Mouse (Mus musculus) CD4-positive, CD25-positive, alpha-beta regulatory T cell, adult 9 weeks (primary cell): Measurements from ENCODE around the gene Gnl1. TPM values are rescaled to one million over a fixed set of nuclear protein-coding genes. Genes with fewer than 3 reads are reported as not detected.

Experiments
- polyA plus RNA-seq: library from polyadenylated mRNA; unstranded; fragments of 100-300 nt; shearing (Covaris generic); gene quantifications from one replicate; pipeline ENCODE4 v1.2.1, GENCODE M21; 2017

Gnl1 gene
- 13.7 TPM for polyA plus RNA-seq

DNA sequence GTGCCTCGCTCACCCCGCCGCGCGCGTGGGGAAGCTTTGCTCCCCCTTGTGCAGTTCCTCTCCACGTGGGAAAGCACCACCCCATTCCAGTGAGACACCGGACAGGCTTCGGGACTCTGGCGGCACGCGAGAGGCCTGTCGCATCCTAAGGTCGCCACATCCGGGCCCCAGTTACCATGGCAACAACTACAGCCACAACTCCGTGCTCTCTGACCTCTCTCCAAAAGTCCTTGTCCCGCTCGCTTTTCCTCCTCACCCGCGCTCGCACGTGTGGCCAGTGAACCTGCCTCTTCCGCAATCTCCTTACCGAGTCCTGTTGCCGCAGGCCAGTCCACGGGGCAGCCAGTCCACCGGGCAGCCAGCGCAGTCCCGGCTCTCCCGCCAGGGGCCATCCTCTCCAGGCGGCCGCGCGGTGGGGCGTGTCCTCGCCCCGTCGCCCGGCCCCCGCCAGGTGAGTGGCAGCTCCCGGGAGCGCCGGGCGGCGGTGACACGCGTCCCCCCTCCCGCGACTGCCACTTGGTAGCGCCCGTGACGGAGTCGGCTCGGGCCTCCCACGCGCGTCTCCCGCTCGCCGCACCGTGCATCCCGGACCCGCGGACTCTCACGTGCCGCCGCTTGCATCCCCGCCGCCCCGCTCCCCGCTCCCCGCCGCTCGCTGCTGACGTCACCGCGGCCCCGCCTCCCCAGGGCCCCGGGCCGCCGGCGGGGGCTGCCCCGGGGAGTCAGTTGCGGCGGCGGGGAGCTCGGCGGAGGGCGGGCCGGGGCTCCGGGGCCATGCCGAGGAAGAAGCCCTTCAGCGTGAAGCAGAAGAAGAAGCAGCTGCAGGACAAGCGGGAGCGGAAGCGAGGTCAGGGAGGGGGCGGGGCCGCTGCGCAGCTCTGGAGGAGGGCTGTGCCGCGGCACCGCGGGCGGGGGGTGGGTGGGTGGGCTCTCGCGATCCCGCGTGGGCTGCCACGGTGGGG, at the start of gene Gnl1, which contains the start of gene Prr3:
Gene Gnl1 (plus strand): TSS at position 451 of the 962 bp plus-strand sequence.
Gene Prr3 (minus strand): TSS at position 836 of the 962 bp plus-strand sequence.

DNA sequence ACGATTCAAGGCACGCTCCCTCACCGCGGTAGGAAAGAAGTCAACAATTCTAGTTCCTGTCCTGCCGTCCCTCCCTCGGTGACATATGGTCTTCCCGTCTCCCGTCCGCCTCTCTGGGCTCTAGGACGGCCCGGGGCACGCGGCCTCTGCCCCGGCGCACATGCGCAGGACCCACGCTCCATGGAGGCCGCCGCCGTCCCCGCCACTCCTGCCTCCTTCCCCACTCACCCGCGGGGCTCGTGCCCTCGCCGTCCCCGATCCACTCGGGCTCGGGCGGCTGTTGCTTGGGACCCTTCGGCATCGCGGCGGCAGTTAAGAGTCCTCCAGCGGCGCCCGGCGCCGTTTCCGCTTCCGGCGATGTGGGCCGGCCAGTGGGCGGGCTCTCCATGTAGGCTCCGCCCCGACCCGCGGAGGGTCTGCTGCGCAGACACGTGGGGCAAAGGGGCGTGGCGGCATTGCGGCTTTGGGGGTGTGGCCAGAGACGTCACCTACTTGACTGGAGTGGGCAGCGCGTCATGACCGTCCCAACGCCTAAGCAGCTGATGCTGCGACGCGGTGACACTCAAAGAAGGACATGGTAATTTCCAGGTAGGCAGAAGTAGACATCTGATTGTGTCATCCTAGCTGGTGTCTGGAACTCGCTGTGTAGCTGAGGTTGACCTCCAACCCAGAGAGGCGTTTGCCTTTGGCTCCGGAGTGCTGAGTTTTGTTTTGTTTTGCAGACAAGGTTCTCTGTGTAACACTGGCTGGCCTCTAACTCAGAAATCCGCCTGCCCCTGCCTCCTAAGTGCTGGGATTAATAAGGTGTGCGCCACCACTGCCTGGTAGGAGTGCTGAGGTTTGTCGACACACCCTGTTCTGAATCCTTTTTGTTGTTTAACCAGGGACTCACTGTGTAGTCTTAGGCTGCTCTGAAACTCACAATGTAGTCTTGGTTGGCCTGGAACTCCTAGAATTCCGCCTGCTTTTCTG, 9.9 kb upstream of the Gnl1 start, which contains the start of gene Abcf1:
Gene Abcf1 (minus strand): TSS at position 344 of the 972 bp plus-strand sequence.

DNA sequence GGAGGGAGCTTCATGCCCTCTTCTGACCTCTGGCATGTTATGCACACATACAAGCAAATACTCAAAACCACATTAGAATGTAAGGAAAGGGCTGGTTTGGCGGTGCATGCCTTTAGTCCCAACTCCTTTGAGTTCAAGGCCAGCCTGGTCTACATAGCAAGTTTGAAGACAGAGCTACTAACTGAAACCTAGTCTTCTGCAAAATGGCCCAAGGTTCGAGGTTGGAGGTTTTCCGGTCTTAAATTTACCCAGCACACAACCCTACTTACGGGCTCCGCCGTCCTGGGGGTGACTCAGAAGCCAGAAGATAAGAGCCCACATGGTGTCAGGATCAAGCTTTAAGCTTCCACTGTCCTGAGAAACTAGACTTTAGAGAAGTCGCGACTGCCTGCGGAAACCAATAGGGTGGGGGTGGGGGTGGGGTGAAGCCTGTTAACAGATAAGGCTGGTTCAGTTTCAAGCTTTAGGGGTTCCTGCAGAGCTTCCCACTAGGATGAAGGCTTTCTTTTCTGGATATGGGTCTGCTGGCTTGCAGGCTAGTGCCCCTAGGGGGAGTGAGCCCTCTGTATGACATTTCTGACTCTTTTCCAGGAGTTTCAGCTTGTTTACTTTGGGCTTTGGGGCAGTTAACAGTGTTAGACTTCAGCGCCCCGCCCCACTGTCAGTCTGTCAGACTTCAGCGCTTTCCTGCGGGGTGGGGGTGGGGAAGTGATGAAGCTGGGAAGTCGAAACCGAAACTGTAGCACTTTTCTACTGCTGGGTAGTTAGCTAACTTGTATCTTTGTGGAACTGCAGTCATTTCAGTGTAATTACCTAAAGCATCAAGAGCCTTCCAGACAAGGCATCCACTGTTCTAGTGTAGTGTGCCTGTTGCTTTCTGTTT, 40.8 kb downstream of the Gnl1 start, which contains the start of gene H2-T24:
Gene H2-T24 (minus strand): TSS at position 370 of the 883 bp plus-strand sequence.

DNA sequence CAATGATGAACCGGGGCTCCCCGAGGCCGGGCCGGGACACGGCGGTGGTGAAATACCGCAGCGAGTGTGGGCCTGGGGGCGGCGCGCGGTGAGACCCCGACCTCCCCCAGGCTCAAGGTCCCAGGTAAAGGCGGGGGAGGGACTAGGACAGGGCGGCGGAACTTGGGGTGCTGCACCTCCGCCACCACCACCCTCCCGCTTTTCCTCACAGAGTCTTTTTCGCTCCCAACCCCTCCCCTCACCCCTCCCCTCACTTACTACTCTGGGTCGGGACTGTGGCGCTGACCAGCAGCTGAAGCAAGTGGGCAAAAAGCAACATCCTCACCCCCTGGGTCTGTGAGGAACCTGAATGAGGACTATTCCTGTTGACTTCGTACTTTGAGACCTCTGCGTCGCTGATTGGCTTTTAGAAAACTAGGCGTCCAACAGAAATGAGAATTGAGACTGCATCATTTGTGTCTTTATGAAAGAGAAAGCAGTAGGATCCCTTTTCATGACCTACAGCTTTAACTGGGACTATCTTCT, 52.8 kb downstream of the Gnl1 start, which contains the start of gene H2-T23:
Gene H2-T23 (minus strand): TSS at position 505 of the 525 bp plus-strand sequence.

Other genes starting within 250 kb of the Gnl1 start
- gene Ier3, start 158.2 kb upstream of the Gnl1 start, polyA plus RNA-seq, result 1.9 TPM
- 46.0 TPM for gene Flot1, start 156.6 kb upstream of the Gnl1 start, polyA plus RNA-seq
- gene Tubb5, start 141.5 kb upstream of the Gnl1 start, polyA plus RNA-seq, result 130 TPM
- 21.6 TPM for gene Mdc1, start 138.3 kb upstream of the Gnl1 start, polyA plus RNA-seq
- gene Nrm, start 118.5 kb upstream of the Gnl1 start, polyA plus RNA-seq, result 32.8 TPM
- gene Ppp1r18, start 114.3 kb upstream of the Gnl1 start, polyA plus RNA-seq, result 685 TPM
- 23.4 TPM for gene Dhx16, start 100.0 kb upstream of the Gnl1 start, polyA plus RNA-seq
- gene 2310061I04Rik, start 82.4 kb upstream of the Gnl1 start, polyA plus RNA-seq, result 25.8 TPM
- gene Atat1, start 69.8 kb upstream of the Gnl1 start, polyA plus RNA-seq, result 26.7 TPM
- 99.2 TPM for gene Mrps18b, start 63.5 kb upstream of the Gnl1 start, polyA plus RNA-seq
- gene Ppp1r10, start 63.4 kb upstream of the Gnl1 start, polyA plus RNA-seq, result 62.7 TPM
- gene Abcf1, start 10.1 kb upstream of the Gnl1 start, polyA plus RNA-seq, result 163 TPM
- 23.8 TPM for gene Prr3, start 385 bp downstream of the Gnl1 start, polyA plus RNA-seq
- 28.1 TPM for gene H2-T24, start 40.7 kb downstream of the Gnl1 start, polyA plus RNA-seq
- gene H2-T23, start 53.0 kb downstream of the Gnl1 start, polyA plus RNA-seq, result 779 TPM
- 262 TPM for gene H2-T22, start 62.9 kb downstream of the Gnl1 start, polyA plus RNA-seq
- 0.65 TPM for gene Gm6034, start 63.1 kb downstream of the Gnl1 start, polyA plus RNA-seq
- gene Gm11127, start 78.5 kb downstream of the Gnl1 start, polyA plus RNA-seq, result not detected
- 1.4 TPM for gene Gm19684, start 141.8 kb downstream of the Gnl1 start, polyA plus RNA-seq
- gene Gm7030, start 149.6 kb downstream of the Gnl1 start, polyA plus RNA-seq, result 0.33 TPM
- 14.0 TPM for gene Gm8909, start 188.7 kb downstream of the Gnl1 start, polyA plus RNA-seq
- 0.46 TPM for gene H2-T3, start 210.4 kb downstream of the Gnl1 start, polyA plus RNA-seq